Mouse (Mus musculus): ENCODE results near the gene Adamts9. TPM values are rescaled to one million over a fixed set of nuclear protein-coding genes. Genes with fewer than 3 reads are reported as not detected.

The Adamts9 gene
- polyA plus RNA-seq, 1 experiment from 2014 or later: 6.9 TPM

DNA sequence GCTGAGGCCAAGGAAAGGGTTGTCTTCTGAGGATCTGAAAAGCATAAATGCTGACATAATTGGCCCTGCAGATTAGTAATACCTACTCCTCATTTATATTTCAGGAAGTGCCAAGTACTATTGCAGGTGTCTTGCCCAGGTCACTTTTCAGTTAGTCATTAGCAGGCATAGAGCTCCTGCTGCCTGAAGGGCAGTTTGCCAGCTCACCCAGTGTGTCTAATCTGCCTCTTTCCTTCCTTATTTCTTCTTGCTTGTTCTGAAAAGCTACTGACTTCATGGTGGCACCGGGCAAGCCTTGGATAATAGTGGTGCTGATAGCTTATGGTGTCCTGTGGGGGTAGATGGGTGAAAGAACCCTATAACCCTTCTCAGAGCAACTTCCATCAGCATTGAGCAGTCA lies 206.2 kb downstream of the Adamts9 start:
- no peak overlapping the region for H3K27ac ChIP-seq
- no peak overlapping the region for H3K4me3 ChIP-seq
- no peaks in the 10 kb centered on the region for H3K4me1 ChIP-seq
- H3K27me3 ChIP-seq: no peaks in the 10 kb centered on the region
- no peaks in the 10 kb centered on the region for H3K36me3 ChIP-seq
- no peak overlapping the region for H3K9ac ChIP-seq
- 78% methylated on average over 1 of the region's 1 CpGs for WGBS
- H3K9me3 ChIP-seq: 0 out of 2 replicates have a peak, but pooled peaks cover 4% of the 10 kb centered on the region
- H3K4me2 ChIP-seq: no peak overlapping the region
- ATAC-seq (ENCODE audit: insufficient number of reproducible peaks, low FRiP score, low TSS enrichment, low read depth): no peak

GRCm38 (mm10) chr6:92733651-92734050 lies 209.6 kb downstream of the Adamts9 start:
- Histone ChIP-seq H3K36me3 (no peaks in the 10 kb centered on the region), H3K4me2 (no peak overlapping the region), H3K27ac (no peak overlapping the region), H3K4me3 (no peak overlapping the region), H3K27me3 (no peaks in the 10 kb centered on the region), H3K9me3 (0 out of 2 replicates have a peak, but pooled peaks cover 4% of the 10 kb centered on the region), H3K9ac (no peak overlapping the region), H3K4me1 (no peaks in the 10 kb centered on the region)
- no peak for ATAC-seq (ENCODE audit: insufficient number of reproducible peaks, low FRiP score, low TSS enrichment, low read depth)

DNA sequence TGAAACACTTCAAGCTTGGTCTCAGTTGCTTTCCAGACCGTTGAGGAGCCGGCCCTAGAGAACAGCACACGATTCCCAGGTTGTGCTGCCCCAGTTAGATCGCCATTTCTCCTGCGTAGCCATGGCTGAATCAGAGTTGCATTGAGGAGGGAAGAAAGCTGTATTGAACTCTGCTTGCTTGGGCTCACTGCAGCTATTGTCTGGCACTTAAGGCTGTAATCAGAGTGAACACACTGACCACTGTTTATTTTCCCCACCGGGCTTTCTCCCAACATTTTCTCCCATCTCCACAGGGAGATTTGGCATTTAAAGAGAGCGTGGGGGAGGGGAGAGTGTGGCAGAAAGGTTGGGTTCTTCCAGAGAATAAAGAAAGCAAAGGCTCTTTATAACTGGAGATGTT lies 214.8 kb downstream of the Adamts9 start:
- Histone ChIP-seq H3K4me3 (no peak overlapping the region), H3K36me3 (no peaks in the 10 kb centered on the region), H3K27me3 (no peaks in the 10 kb centered on the region), H3K9me3 (no peaks in the 10 kb centered on the region), H3K4me1 (peaks cover 5% of the 10 kb centered on the region; the same call in 1 of the 2 replicates), H3K27ac (no peak overlapping the region), H3K9ac (no peak overlapping the region), H3K4me2 (no peak overlapping the region)
- 53% methylated on average over 7 of the region's 7 CpGs for WGBS
- no peak for ATAC-seq (ENCODE audit: insufficient number of reproducible peaks, low FRiP score, low TSS enrichment, low read depth)

GRCm38 (mm10) chr6:92728084-92728483 lies 215.2 kb downstream of the Adamts9 start:
- Histone ChIP-seq H3K4me2 (no peak overlapping the region), H3K9me3 (no peaks in the 10 kb centered on the region), H3K4me1 (peaks cover 5% of the 10 kb centered on the region; the same call in 1 of the 2 replicates), H3K9ac (no peak overlapping the region), H3K27me3 (no peaks in the 10 kb centered on the region), H3K36me3 (no peaks in the 10 kb centered on the region), H3K27ac (no peak overlapping the region), H3K4me3 (no peak overlapping the region)
- ATAC-seq (ENCODE audit: insufficient number of reproducible peaks, low FRiP score, low TSS enrichment, low read depth): no peak
- WGBS: 4% methylated on average over 10 of the region's 10 CpGs

DNA sequence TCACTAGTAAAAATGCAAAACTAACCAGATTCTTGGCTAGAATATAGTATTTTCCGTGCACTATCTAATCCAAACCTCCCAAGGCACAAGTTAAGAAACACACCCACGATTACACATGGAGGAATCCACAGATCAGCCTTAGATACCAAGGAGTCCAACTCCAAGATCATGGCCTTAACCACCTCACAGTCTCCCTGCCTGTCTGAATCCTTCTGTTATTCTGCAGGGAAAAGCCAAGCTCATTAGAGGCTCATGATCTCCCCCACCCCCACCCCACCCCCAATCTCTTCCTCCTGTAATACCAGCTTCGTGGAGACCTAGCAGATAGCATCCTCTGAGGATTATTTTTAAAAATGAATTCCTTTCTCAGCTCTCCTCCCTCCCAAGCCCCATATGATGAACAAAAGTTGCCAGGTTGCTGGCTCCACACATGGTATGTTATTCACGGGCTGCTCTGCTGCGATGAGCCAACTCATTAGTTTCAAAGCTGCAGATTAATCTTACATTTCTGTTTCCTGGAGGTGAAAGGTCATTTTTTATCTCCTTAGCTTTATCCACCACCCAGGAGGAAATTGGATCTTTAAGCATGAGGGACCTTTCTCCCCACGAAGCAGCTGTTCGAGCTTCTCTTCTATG lies 215.8 kb downstream of the Adamts9 start:
- no peaks in the 10 kb centered on the region for H3K9me3 ChIP-seq
- peaks cover 5% of the 10 kb centered on the region; the same call in 1 of the 2 replicates for H3K4me1 ChIP-seq
- H3K4me3 ChIP-seq: no peak overlapping the region
- 13% methylated on average over 7 of the region's 7 CpGs for WGBS
- no peak overlapping the region for H3K27ac ChIP-seq
- no peaks in the 10 kb centered on the region for H3K27me3 ChIP-seq
- H3K36me3 ChIP-seq: no peaks in the 10 kb centered on the region
- H3K4me2 ChIP-seq: no peak overlapping the region
- no peak overlapping the region for H3K9ac ChIP-seq
- no peak for ATAC-seq (ENCODE audit: insufficient number of reproducible peaks, low FRiP score, low TSS enrichment, low read depth)

DNA sequence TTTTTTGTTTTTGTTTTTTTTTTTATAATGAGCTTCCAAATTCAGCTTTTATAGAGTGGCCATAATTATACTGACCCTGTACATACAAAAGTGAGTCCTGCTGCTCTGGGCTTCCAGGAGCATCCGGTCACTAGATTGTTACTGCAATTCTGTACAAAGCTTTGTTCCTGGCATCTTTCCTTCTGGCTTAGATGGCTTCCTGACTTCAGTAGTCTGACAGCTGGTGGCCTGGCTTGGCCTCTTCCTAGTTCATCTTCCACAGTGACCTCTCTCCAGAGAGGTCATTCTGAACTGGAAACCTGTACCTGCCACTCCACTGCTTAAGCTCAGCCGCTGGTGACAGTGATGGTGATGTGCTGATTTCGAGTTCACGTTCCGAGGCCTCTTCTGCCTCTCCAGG lies 217.2 kb downstream of the Adamts9 start:
- Histone ChIP-seq H3K4me1 (peaks cover 5% of the 10 kb centered on the region; the same call in 1 of the 2 replicates), H3K27ac (no peak overlapping the region), H3K9ac (no peak overlapping the region), H3K4me2 (no peak overlapping the region), H3K36me3 (no peaks in the 10 kb centered on the region), H3K27me3 (no peaks in the 10 kb centered on the region), H3K9me3 (no peaks in the 10 kb centered on the region), H3K4me3 (no peak overlapping the region)
- no peak for ATAC-seq (ENCODE audit: insufficient number of reproducible peaks, low FRiP score, low TSS enrichment, low read depth)
- WGBS: 65% methylated on average over 5 of the region's 5 CpGs

- WGBS: 60% methylated on average over 2 of the region's 2 CpGs
These were observed 218.9 kb downstream of the Adamts9 start for GRCm38 (mm10) chr6:92724394-92724793.

More at GRCm38 (mm10) chr6:92724394-92724793, 218.9 kb downstream of the Adamts9 start:
- Histone ChIP-seq H3K4me1 (peaks cover 5% of the 10 kb centered on the region; the same call in 1 of the 2 replicates), H3K4me3 (no peak overlapping the region), H3K9ac (no peak overlapping the region), H3K9me3 (no peaks in the 10 kb centered on the region), H3K27ac (no peak overlapping the region), H3K36me3 (no peaks in the 10 kb centered on the region), H3K27me3 (no peaks in the 10 kb centered on the region), H3K4me2 (no peak overlapping the region)
- ATAC-seq (ENCODE audit: insufficient number of reproducible peaks, low FRiP score, low TSS enrichment, low read depth): no peak

Other genes with a start within 250 kb of the Adamts9 start
- 5.3 and 5.8 TPM in 2 replicates for gene Prickle2, start 237.3 kb downstream of the Adamts9 start, polyA plus RNA-seq (2015; fragmentation: Nextera tagmentation; extraction: Ambion mirVana)
- 0.23 and 0.63 TPM in 2 replicates for gene A730049H05Rik, start 127.0 kb downstream of the Adamts9 start, polyA plus RNA-seq (2015; fragmentation: Nextera tagmentation; extraction: Ambion mirVana)
- 0.05 and 0.10 TPM in 2 replicates for gene Gm15737, start 74.1 kb downstream of the Adamts9 start, polyA plus RNA-seq (2015; fragmentation: Nextera tagmentation; extraction: Ambion mirVana)